Mouse (Mus musculus) spleen, adult 2 months (tissue): Measurements from ENCODE around the gene Dab2ip.

Source experiments
- CTCF ChIP-seq: fragments of 200-500 bp; IDR thresholded peaks from 2 replicates; pipeline ENCODE4 v1.5.1; 2011; ENCODE audit warnings: mild to moderate bottlenecking, inconsistent platforms; ENCODE audit not compliant: insufficient read depth, insufficient read length, insufficient replicate concordance; ENCODE audit errors: extremely low read depth
- POLR2A ChIP-seq: fragments of 200-500 bp; IDR thresholded peaks from 2 replicates; pipeline ENCODE4 v1.6.1; 2011; ENCODE audit warnings: low read depth, low read length, inconsistent platforms

DNA sequence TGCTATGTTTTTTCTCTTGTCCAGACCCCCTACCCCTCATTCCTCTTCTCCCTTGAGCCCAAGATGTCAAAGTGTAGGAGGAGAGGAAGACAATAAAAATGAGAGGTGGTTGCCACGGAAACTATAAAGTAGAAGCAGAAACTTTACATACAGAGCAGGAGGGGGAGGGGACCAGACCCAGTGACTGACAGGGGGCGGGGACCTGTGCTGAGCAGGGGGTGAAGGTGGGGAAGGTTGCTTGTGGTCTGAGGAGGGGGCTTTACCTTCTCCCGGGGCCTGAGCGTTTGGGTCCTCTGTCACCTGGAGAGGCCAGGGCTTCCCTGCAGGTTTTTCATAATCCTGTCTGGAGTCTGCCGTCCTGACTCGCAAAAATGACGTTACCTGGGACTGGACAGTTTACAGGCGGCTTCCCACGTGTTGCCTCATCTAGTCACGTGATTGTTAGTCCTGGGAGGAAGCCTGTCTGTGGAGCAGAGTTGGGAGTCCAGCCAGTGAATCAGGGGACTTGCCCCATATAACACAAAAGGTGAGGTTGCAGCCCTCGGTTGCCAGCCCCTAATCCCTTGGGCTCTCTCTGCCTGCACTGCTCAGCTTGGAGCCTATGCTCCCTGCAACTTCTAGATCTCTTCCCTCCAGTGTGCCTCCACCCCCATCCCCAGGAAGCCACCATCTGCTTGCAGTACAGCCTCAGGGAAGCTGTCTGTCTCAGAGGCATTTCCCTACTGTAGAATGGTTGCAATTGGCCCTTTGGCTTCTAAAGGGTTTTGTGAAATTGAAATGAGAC, 52.3 kb downstream of the Dab2ip start:
- TF ChIP-seq CTCF (no peak), POLR2A (no peak)
